Mouse (Mus musculus) fat pad, adult 2 months (tissue): ENCODE results near the gene Gpr179.
"Not testable (repeated sequence)": the region's sequence is repeated elsewhere in the genome, so short reads cannot be mapped to it uniquely, and the experiment has no call there.

Experiments used
- DNase-seq: peaks from one replicate; pipeline ENCODE4 v3.0.0-alpha.2; 2011; ENCODE audit warnings: low read depth, low spot score; ENCODE audit errors: extremely low read depth

Gene Gpr179

GRCm38 (mm10) chr11:97357663-97358062, 5.8 kb upstream of the Gpr179 start:
- DNase-seq, result not testable (repeated sequence)

- DNase-seq, result no peak
Observed at GRCm38 (mm10) chr11:97355247-97355646, 3.4 kb upstream of the Gpr179 start.

GRCm38 (mm10) chr11:97354646-97355045, 2.8 kb upstream of the Gpr179 start:
- DNase-seq, result no peak

- DNase-seq, result no peak
Observed at GRCm38 (mm10) chr11:97352935-97353597, 1.2 kb upstream of the Gpr179 start.

GRCm38 (mm10) chr11:97350035-97350434, 1.8 kb downstream of the Gpr179 start:
- DNase-seq, result no peak

- DNase-seq, result no peak
Observed at GRCm38 (mm10) chr11:97347291-97347690, 4.6 kb downstream of the Gpr179 start.

GRCm38 (mm10) chr11:97346383-97346782, 5.5 kb downstream of the Gpr179 start:
- no peak for DNase-seq

- no peak for DNase-seq
Observed at GRCm38 (mm10) chr11:97345446-97345845, 6.4 kb downstream of the Gpr179 start.

GRCm38 (mm10) chr11:97343619-97344018, 8.3 kb downstream of the Gpr179 start:
- DNase-seq, result no peak

GRCm38 (mm10) chr11:97343175-97343574, 8.7 kb downstream of the Gpr179 start:
- no peak for DNase-seq

- DNase-seq, result no peak
Observed at GRCm38 (mm10) chr11:97338977-97339315, 12.9 kb downstream of the Gpr179 start.

GRCm38 (mm10) chr11:97338302-97338976, 13.4 kb downstream of the Gpr179 start:
- DNase-seq, result no peak

- DNase-seq, result no peak
Observed at GRCm38 (mm10) chr11:97337363-97337762, 14.5 kb downstream of the Gpr179 start.

GRCm38 (mm10) chr11:97336751-97337345, 15.0 kb downstream of the Gpr179 start:
- no peak for DNase-seq

GRCm38 (mm10) chr11:97336238-97336637, 15.6 kb downstream of the Gpr179 start:
- no peak for DNase-seq

GRCm38 (mm10) chr11:97334400-97334799, 17.5 kb downstream of the Gpr179 start:
- no peak for DNase-seq

GRCm38 (mm10) chr11:97333896-97334295, 18.0 kb downstream of the Gpr179 start:
- no peak for DNase-seq

- DNase-seq, result no peak
Observed at GRCm38 (mm10) chr11:97333044-97333443, 18.8 kb downstream of the Gpr179 start.

- DNase-seq, result no peak
Observed at GRCm38 (mm10) chr11:97331231-97332190, 20.4 kb downstream of the Gpr179 start.

GRCm38 (mm10) chr11:97330315-97330714, 21.6 kb downstream of the Gpr179 start:
- DNase-seq, result no peak

GRCm38 (mm10) chr11:97328148-97328547, 23.7 kb downstream of the Gpr179 start:
- DNase-seq, result no peak
